Mouse (Mus musculus) heart, adult 9 months (tissue): ENCODE data around the gene Cdkn1b.

Experiments
- DNase-seq, 2 experiments: peaks; one replicate each; pipeline ENCODE4 v3.0.0; 2022; ENCODE audit warnings: low spot score in 2 of 2

The Cdkn1b gene

DNA sequence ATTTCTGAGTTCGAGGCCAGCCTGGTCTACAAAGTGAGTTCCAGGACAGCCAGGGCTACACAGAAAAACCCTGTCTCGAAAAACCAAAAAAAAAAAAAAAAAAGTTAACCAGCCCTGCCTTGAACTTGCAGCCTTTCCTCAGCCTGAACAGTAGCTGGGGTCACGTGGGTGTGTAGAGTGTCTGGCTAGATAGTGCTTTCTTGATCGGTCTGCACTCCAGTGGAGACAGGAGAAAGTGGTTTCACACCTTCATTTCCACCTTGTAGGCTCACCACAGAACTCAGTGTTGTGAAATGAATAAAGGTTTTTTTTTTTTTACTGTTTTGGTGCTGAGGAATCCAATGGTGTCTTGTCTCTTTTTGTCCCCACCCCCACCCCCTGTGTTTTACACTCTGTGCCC is 16.8 kb upstream of the Cdkn1b start:
- no peak for DNase-seq

DNA sequence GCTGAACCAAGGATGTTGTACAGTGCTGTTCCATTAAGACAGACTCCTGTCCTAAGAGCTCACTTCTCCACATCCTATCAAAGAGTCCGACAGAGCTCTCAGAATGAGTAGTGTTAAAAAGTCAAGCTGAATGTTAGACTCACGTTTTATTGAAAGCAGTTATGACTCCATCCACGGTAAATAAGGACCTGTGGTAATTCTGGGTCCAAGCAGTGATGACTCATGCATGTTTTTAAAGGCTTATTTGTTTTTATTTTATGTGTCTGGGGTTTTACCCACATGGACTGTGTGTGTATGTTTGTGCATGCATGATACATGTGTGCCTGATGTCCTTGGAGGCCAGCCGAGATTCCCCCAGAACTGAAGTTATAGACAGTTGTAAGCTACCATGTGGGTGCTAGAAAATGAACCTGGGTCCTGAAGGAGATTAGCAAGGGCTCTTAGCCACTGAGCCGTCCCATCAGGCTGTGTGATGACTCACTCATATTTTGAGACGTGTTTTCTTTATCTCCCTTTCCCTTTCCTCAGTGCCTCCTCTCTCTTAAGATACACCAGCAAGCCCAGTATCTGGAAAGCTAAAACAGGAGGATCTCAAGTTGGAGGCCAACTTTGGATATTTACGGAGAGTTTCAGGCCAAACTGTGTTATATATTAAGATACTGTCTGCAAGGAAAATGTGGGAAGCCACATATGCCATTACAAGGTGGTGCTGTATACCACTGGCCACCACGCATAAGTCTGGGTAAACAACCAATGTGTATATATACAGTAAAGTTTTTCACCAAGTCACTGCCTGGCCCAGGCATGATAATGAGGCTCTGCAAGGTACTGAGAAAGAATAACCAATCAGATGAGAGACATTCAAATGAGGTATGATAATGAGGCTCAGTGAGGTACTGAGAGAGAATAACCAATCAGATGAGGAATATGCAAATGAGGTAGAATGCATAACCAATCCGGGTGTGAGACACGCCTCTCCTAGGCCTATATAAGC is 16.0 kb upstream of the Cdkn1b start:
- DNase-seq = no peak

DNA sequence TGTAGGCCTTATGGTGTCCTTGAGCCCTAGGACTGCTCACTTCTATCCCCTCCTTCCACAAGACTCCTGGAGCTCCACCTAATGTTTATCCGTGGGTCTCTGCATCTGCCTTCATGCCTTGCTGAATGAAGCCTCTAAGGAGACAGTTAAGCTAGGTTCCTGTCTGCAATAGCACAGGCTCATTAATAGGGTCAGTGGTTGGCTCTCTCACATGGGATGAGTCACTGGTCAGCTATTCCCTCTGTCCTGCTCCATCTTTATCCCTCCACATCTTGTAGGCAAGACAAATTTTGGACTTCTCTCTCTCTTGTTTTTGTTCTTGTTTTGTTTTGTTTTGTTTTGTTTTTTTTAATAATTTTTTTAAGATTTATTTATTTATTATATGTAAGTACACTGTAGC is 14.4 kb upstream of the Cdkn1b start:
- no peak for DNase-seq

DNA sequence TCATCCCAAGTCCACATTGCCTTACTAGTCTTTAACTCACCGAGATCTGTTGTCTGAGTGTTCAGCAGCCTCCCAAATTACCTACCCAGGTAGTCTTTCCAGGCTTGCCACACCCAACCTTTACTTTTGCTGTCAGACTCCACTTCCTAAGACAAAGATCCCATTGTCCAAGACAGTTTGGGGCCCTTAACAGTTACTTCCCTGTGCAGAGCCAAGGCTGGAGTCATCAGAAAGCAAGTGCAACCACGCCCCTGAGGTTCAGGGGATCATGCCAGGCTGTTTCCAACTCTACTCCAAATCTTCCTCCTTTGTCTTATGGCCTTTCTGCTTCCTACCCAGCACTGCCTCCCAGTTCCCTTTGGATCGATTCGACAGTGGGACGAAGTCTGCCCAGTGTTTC is 5.7 kb upstream of the Cdkn1b start:
- DNase-seq = no peak

- DNase-seq = no peak
Measured at GRCm38 (mm10) chr6:134916641-134917040, 3.6 kb upstream of the Cdkn1b start.

DNA sequence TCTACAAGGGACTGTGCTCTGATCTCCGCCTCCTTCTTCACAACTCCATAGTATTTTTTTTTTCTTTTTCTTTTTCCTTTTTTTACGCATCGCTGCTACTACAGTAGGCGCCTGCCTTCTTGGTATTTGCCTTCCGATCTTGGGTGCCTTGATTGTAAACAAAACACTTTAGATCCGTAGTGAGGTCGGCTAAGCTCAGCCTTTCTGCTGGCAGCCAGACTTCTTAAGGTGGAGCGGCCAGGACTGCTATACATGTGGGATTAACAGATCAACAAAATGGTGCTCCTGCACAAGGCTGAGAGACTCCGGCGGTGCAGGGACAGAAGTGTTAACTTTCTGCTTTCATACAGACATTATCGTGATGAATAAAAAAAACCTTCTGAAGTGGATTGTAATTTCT is 3.1 kb upstream of the Cdkn1b start:
- DNase-seq = peak; percentile 73 to 77

DNA sequence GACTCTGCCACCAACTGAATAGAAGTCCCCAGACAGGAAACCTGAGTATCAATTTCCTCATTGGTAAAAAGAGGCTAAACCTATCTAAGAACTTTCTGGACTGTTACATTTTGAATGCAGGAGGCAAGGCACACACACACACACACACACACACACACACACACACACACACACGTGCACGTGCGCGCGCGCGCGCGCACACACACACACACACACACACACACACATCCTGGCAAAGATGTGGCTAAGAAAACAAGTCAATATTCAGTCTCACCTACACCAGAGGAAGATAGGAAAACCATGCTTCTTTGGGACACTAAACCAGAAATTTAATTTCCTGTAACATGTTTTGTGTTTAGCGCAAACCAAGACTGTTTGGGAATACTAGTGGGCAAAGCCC is 1.4 kb upstream of the Cdkn1b start:
- DNase-seq = no peak

- DNase-seq = no peak
Measured at GRCm38 (mm10) chr6:134919511-134920189, 551 bp upstream of the Cdkn1b start.

- DNase-seq = peak in 1 of 2 experiments; percentile 56
Measured at GRCm38 (mm10) chr6:134921014-134921694, 953 bp downstream of the Cdkn1b start.

DNA sequence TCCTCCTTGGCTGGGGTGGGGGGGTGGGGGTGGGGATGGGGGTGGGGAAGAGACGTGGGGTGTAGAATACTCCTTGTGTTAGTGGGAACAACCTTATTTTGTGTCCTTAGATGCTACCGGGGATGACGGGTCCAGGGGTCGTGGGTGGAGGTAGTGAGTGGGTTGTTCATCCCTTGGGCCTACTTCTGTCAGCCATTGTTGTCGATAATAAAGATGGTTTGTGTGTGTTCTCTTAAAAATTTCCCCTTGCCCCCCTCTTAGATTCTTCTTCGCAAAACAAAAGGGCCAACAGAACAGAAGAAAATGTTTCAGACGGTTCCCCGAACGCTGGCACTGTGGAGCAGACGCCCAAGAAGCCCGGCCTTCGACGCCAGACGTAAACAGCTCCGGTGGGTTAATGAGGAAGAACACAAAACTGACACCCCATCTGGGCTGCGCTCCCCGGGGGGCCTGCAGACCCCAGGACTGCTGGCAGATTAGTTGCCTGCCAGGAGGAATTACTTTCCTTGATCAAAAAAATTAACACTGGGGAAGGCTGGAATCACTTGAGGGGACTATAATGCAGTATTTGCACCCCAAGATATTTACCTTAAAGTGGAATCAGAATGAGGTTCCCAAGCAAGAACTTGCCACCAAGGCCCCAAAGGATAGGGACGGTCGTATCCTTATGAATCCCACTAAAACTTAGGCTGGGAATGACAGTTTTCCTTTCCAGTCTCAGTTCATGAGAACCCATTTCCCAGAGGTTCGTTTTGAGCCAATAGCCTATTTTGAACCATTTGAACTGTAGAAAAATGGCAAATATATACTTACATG is 1.7 kb downstream of the Cdkn1b start:
- peak in 1 of 2 experiments; percentile 18 for DNase-seq

DNA sequence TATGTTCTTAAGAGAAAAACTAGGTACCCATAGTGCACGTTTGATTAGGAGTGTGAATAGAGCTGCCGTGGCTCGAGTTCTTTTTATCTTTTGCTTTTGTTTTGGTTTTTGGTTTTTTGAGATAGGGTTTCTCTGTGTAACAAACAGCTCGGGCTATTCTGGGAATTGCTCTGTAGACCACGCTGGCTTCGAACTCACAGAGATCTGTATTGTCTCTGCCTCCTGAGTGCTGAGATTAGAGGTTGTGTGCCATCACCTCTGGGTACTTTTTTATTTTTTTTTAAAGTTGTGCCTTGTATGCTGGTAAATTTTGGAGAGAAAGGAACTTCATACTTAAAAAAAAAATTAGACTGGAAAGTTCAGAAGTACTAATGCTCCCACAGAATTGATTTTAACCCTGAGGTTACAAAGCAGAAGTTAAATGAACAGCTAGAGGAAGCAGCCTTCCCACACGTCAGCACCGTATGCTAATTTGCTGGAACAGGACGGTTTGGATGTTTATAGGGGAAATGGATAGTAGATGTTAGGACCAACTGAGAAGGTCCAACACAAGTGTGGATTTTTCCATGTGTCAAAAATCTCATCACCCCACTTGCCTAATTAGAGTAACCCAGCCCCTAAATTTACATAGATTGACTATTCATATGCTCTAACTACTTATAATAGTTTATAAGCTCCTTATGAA is 2.5 kb downstream of the Cdkn1b start:
- no peak for DNase-seq

DNA sequence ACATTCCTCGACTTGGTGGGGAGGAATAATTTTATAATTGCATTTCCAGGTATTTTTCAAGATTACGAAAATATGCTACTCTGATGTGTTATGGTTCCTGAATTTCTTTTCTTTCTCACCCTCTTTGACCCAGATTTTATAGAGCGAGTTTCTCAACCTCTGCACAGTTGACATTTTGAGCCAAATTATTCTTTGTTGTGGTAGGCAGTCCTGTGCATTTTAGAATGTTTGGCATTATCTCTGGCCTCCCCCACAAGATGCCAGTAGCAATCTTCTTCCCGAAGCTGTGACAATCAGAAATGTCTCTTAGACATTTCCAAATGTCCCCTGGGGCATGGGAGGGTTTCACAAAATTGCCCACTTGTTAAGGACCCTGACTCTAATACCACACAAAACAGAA is 3.5 kb downstream of the Cdkn1b start:
- DNase-seq = no peak

GRCm38 (mm10) chr6:134924262-134924661 is 4.1 kb downstream of the Cdkn1b start:
- DNase-seq = no peak

DNA sequence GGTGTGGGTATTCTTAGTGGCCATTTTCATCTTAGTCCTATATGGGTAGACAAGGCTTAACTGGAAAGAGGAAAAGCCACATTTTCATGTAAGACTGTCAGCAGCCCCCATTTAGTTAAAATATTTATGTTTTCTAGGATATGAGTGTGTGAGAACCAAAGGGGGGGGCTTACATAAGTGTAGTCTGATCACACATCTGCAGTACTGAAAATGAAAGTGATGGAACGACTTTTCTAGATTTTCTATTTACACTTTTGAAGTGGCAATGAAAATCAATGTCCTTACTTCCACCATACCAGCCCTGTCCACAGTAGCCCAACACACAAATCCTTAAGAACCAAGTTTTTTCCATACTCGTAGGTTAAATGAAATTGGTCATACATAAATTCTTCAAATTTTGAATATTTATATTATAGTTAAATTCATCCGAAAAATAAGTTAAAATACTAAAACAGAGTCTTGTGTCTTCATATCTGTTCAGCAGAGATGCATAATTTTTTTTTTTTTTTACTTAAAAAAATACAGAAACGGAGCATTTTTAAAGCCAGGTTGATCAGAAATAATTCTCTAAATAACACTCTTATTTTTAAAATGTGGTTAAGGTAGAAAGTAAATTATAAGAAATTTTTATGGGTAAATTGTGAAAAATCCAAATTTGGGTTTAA is 5.6 kb downstream of the Cdkn1b start:
- no peak for DNase-seq

- DNase-seq = no peak
Measured at GRCm38 (mm10) chr6:134926338-134926705, 6.1 kb downstream of the Cdkn1b start.

GRCm38 (mm10) chr6:134926803-134927594 is 6.8 kb downstream of the Cdkn1b start:
- DNase-seq = peak; percentile 59 to 64

DNA sequence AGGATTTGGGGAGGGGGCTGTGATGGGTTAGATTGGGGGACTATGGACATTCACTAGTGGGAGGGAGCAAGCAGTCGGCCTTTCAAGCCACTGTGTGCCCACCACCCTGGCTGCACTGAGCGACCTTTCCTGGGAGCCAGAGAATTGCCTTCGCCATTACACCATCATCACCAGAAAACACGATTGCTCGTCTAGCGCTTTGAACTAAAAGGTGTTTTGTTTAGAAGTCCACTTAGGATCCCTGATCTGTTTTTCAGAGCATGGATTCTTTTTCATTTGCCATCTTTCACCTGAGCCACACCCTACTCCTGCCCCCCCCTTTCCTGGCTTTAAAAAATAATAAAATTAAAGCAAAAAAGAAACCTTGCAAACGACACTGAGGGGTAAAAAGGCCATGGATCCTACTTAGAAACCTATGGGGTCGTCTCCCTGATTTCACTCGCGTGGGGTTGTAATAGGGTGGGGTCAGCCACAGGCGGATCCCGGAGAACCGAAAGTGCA is 7.4 kb downstream of the Cdkn1b start:
- DNase-seq = no peak

- DNase-seq = peak; percentile 88 to 91
Measured at GRCm38 (mm10) chr6:134928096-134928888, 8.1 kb downstream of the Cdkn1b start.
